Mouse (Mus musculus) stomach, postnatal 0 days (tissue): ENCODE measurements at regions not wholly inside any gene's neighbourhood (a gene's known extent, or its start where the extent isn't known, plus 50 kb on each side); places are given as distances from the start of the nearest gene placed in this dataset.

Experiments used
- ATAC-seq: fragments of 200-750 bp; cut with Nextera tagmentation; 2 replicates; pipeline ENCODE4 v1.8.0; 2017; ENCODE audit not compliant: low FRiP score, low TSS enrichment
- DNase-seq: peaks from one replicate; pipeline ENCODE4 v3.0.0-alpha.2; 2016; ENCODE audit warnings: low spot score
- H3K27ac ChIP-seq: fragments of 300-500 bp; sonication (generic); replicated peaks from 2 replicates; pipeline ENCODE4 v1.5.1; 2014; ENCODE audit warnings: mild to moderate bottlenecking, control low read depth
- H3K27me3 ChIP-seq: fragments of 300-500 bp; sonication (generic); 2 replicates; pipeline ENCODE4 v1.6.1; 2014; ENCODE audit warnings: low read length; ENCODE audit not compliant: control insufficient read depth, insufficient read depth
- H3K36me3 ChIP-seq: fragments of 300-500 bp; sonication (generic); 2 replicates; pipeline ENCODE4 v1.6.1; 2014; ENCODE audit warnings: low read length, mixed read lengths; ENCODE audit not compliant: control insufficient read depth, insufficient read depth
- H3K4me1 ChIP-seq: fragments of 300-500 bp; sonication (generic); replicated peaks from 2 replicates; pipeline ENCODE4 v1.6.1; 2014; ENCODE audit warnings: antibody characterized with exemption; ENCODE audit not compliant: control insufficient read depth, insufficient read depth
- H3K4me2 ChIP-seq: fragments of 300-500 bp; sonication (generic); replicated peaks from 2 replicates; pipeline ENCODE4 v1.6.1; 2014; ENCODE audit warnings: low read depth, mild to moderate bottlenecking, control low read depth, moderate library complexity
- H3K4me3 ChIP-seq: fragments of 300-500 bp; sonication (generic); 2 replicates; pipeline ENCODE4 v1.5.1; 2014; ENCODE audit warnings: low read depth, low read length, control low read depth
- H3K9ac ChIP-seq: fragments of 300-500 bp; sonication (generic); 2 replicates; pipeline ENCODE4 v1.6.1; 2014; ENCODE audit warnings: mild to moderate bottlenecking, low read length, control low read depth, mixed read lengths
- H3K9me3 ChIP-seq: fragments of 300-500 bp; sonication (generic); 2 replicates; pipeline ENCODE4 v1.6.1; 2016; ENCODE audit warnings: low read length; ENCODE audit not compliant: control insufficient read depth
- CTCF ChIP-seq: IDR thresholded peaks from 2 replicates; pipeline ENCODE4 v1.5.1; 2016; ENCODE audit warnings: antibody characterized with exemption, low read depth, mild to moderate bottlenecking, moderate library complexity
- EP300 ChIP-seq: optimal IDR thresholded peaks from 2 replicates; pipeline ENCODE3; 2016; ENCODE audit warnings: antibody characterized with exemption
- WGBS: fragments of 180-500 bp; shearing (Covaris S2); extraction: QIAGEN DNeasy Blood & Tissue Kit; methylation state at CpG from one replicate; pipeline ENCODE4 v1.1.7; 2014; 5-methylcytosine and 5-hydroxymethylcytosine counted together

DNA sequence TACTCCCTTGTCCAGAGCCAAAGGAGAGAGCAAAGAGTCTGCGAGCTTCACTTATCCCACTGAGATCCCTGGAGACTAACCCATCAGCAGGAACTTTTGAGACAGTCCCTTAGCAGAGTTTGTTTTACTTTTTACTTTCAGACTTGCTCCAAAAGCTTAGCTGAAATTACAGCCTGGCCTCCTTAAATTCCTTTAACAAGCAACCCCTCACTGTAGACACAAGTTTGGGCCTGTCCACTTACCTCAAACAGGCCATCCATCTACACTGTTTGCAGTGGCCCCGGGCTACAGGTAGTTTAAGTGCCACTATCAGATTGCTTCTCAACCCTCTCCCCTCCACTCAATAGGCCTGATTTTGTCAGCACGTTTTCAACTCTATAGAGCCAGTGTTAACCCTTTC is 291.5 kb upstream of the Tnp1 start:
- ATAC-seq (no peak; the same call in 1 of the 2 replicates), DNase-seq (no peak)
- Histone ChIP-seq H3K27me3 (no peaks in the 10 kb centered on the region), H3K9ac (no peak overlapping the region), H3K4me1 (no peaks in the 10 kb centered on the region), H3K36me3 (no peaks in the 10 kb centered on the region), H3K27ac (0 out of 2 replicates have a peak overlapping the region, but pooled peaks have one; percentile 13), H3K4me3 (no peak overlapping the region), H3K9me3 (no peaks in the 10 kb centered on the region), H3K4me2 (no peak overlapping the region)
- TF ChIP-seq CTCF (no peak), EP300 (peak; percentile 71)
- 13% methylated on average over 3 of the region's 3 CpGs for WGBS

DNA sequence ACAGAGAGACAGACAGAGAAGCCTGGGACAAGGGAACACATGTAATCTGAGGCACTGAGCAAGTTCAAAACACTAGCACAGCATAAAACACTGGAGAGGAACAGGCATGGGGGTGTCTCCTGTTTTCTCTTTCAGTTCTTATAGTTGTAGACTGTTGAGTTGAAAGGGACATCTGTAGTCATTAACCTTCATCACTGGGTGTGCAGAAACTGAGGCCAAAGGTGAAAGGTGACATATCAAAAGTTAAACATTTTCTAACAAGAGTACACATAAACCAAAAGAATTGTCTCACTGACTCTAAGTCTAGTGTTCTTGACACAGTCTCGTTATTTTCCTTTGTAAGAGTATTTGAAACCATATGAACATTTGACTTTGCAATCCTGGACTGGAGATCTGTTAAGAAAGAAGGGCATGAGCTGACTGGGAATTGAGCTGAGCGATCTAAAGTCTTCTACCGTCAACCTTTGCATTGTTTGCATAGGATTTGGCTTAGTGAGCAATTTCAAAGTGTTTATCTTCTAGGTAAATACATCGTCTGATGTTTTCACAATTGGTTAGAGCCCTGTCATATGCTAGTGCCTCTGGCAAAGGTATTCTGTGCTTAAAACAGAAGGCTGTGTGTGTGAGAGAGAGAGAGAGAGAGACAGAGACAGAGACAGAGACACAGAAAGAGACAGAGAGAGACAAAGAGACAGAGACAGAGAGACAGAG is 284.4 kb upstream of the Tnp1 start:
- Histone ChIP-seq H3K36me3 (no peaks in the 10 kb centered on the region), H3K4me2 (no peak overlapping the region), H3K9me3 (no peaks in the 10 kb centered on the region), H3K27me3 (no peaks in the 10 kb centered on the region), H3K4me1 (no peaks in the 10 kb centered on the region), H3K4me3 (no peak overlapping the region), H3K27ac (no peak overlapping the region), H3K9ac (no peak overlapping the region)
- TF ChIP-seq CTCF (no peak), EP300 (no peak)
- DNase-seq (no peak), ATAC-seq (no peak)
- 23% methylated on average over 4 of the region's 4 CpGs for WGBS

DNA sequence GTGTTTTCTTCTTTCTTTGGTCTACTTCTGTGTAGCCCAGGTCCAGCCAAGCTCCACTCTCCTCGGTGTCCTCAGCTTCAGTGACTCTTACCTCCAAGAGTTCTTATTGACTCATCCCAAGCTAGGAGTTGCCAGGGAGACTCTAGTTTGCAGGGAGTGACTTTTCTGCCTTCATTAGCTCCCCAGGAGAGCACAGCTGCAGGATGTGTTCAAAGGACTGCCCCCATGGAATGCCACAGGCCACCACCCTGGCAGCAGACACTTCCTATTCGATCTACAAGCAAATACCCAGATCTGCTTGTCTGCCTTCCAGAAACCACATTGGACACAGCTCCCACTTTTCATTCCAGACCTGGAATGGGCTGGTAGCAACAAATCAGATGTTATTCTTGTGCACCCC is 269.6 kb upstream of the Tnp1 start:
- 70% methylated on average over 2 of the region's 2 CpGs for WGBS
- no peaks in the 10 kb centered on the region for H3K36me3 ChIP-seq
- no peak overlapping the region for H3K27ac ChIP-seq
- TF ChIP-seq EP300: no peak
- no peak for TF ChIP-seq CTCF
- ATAC-seq (no peak), DNase-seq (no peak)
- H3K4me1 ChIP-seq: no peaks in the 10 kb centered on the region
- H3K27me3 ChIP-seq: no peaks in the 10 kb centered on the region
- H3K4me2 ChIP-seq: no peak overlapping the region
- H3K9ac ChIP-seq: no peak overlapping the region
- no peak overlapping the region for H3K4me3 ChIP-seq
- H3K9me3 ChIP-seq: no peaks in the 10 kb centered on the region

DNA sequence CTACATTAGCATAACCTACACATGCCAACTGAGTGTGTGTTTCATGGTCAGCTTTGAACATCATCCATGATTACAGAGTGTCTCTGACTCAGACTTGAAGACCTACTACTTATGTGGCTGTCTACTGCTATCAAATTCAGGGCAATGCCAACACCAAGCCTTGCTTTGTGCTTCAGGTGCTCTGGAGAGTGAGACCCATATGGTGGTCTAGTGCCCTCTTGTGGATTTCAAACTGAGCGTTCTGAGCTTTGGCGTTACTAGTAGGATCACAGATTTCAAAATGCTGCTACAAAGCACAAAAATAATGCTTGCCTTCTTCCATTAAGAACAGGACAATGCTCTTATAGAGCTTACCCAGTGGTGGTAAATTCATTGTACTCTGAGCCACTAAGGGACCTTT is 258.8 kb upstream of the Tnp1 start:
- Histone ChIP-seq H3K4me1 (no peaks in the 10 kb centered on the region), H3K36me3 (no peaks in the 10 kb centered on the region), H3K9ac (no peak overlapping the region), H3K4me2 (no peak overlapping the region), H3K4me3 (no peak overlapping the region), H3K27me3 (no peaks in the 10 kb centered on the region), H3K9me3 (no peaks in the 10 kb centered on the region), H3K27ac (no peak overlapping the region)
- DNase-seq (no peak), ATAC-seq (no peak)
- TF ChIP-seq CTCF: peak; percentile 80
- no peak for TF ChIP-seq EP300
- 47% methylated on average over 2 of the region's 2 CpGs for WGBS

DNA sequence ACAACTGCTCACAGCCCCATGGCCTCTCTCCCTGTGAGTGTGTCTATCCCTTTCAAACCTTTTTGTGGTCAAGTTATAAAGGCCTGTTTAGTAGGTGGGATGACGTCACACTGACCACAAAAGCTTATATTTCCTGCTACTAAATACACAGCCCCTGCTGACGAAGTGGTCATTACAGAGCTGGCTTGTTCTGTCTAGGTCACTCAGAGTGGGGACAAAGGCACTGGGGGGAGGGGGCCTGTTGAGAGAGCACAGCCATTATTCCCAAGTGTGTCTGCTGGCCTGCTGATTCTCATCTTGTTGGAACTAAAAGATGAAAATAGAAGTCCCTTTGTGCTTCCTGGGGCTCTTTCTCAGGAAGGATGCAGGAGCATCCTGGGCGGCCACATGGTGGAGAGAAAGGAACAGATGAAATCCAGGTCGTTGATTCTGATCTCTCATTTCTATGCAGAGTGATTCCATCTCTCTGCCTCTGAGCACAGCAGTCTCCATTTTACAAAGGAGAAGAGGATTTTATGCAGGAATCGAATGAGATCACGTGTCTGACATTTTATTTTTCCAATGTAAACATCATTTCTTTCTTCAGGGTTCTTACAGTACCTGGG is 255.2 kb upstream of the Tnp1 start:
- H3K27me3 ChIP-seq: no peaks in the 10 kb centered on the region
- no peak overlapping the region for H3K27ac ChIP-seq
- H3K9me3 ChIP-seq: no peaks in the 10 kb centered on the region
- H3K36me3 ChIP-seq: no peaks in the 10 kb centered on the region
- 67% methylated on average over 6 of the region's 6 CpGs for WGBS
- no peaks in the 10 kb centered on the region for H3K4me1 ChIP-seq
- H3K9ac ChIP-seq: no peak overlapping the region
- no peak overlapping the region for H3K4me2 ChIP-seq
- no peak overlapping the region for H3K4me3 ChIP-seq
- DNase-seq: no peak
- no peak for TF ChIP-seq EP300
- TF ChIP-seq CTCF: no peak
- no peak for ATAC-seq

DNA sequence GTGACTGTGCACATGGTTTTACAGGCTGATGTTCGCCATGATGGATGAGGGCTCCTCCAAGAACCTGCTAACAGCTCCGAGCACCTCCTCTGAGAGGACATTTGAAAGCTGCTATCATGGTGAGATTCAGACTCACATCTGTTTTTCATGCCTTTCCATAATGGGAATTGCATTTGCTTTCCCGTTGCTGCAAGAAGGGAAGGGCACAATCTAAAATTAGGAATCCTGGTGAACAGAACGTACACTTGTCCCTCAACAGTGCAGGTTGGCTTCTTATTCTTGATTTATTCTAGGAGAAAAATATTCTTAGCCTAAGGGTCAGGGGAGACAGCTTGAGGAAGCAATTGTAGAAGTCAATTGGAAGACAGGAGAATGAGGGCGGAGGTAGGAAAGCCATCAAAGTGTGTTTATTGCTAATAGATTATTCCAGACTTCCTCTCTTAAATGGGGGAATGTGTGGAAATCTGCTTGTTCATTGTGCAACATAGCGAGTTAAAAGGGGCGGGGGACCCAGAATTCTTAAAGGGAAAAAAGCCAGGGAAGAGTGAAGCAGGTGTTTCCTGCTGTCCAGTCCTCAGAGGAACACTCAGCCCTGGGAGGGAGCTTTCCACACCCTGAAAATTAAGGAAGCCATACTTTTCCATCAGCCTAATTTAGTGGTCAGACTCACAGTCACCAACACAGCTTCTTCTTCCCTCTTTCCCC is 253.5 kb upstream of the Tnp1 start:
- DNase-seq (no peak), ATAC-seq (no peak)
- H3K36me3 ChIP-seq: no peaks in the 10 kb centered on the region
- WGBS: 68% methylated on average over 7 of the region's 7 CpGs
- H3K9me3 ChIP-seq: no peaks in the 10 kb centered on the region
- no peaks in the 10 kb centered on the region for H3K4me1 ChIP-seq
- no peak overlapping the region for H3K4me3 ChIP-seq
- TF ChIP-seq EP300 (no peak), CTCF (no peak)
- H3K9ac ChIP-seq: no peak overlapping the region
- no peaks in the 10 kb centered on the region for H3K27me3 ChIP-seq
- no peak overlapping the region for H3K27ac ChIP-seq
- no peak overlapping the region for H3K4me2 ChIP-seq
